Mouse (Mus musculus): ENCODE data around the gene Zc2hc1c.

The Zc2hc1c gene

DNA sequence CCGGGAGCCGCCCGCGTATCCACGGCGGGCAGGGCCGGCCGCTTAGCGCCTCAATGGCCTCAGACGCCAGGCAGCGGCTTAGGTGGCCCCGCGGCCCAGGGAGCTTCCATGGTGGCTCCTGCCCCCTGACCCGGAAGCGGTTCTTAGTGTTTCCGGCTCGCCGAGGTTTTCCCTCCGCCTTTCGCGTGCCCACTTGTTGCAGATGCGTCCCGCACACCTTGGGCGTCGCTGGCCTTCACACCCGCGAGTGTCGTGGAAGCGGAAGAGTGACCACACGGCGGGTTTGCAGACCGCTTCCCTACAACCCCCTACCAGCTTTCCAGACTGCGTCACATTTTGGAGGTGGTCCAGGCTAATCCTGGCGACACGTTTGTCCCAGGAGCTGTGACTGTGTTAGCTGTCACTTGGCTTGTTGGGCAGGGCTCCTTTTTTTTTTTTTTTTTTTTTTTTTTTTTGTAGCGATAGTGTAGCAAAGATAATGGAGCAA lies 50.9 kb downstream of the Zc2hc1c start, which contains the start of gene Nek9:
Nek9 (minus strand) TSS at position 120 of the 487 bp plus-strand sequence.
- DNase-seq (ENCODE audit: low spot score) = peak; percentile 98

GRCm38 (mm10) chr12:85339947-85340346 lies 51.6 kb downstream of the Zc2hc1c start:
- DNase-seq (ENCODE audit: low spot score) = peak; percentile 34

- peak; percentile 93 for DNase-seq (ENCODE audit: low spot score)
These were observed 52.7 kb downstream of the Zc2hc1c start for GRCm38 (mm10) chr12:85341131-85341530.

- DNase-seq (ENCODE audit: low spot score) = peak; percentile 55
These were observed 53.9 kb downstream of the Zc2hc1c start for GRCm38 (mm10) chr12:85342310-85342709.

DNA sequence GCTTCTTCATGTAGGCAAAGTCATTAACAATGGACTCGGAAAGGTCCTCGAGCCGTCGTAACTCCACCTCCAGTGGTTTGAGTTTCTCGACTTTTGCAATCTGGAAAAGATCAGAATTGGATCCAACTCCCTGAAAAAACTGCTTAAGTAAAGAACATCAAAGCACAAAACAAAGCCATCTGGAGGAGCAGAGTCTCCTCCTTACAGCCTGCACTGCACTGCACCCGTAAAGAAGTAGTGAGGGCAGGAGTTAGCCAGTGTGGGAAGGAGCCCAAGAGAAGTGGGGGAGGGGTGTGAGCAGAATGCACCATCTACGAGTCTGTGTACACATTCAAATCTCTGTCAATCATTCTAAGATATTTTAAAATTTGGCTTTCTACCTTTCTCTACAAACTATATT lies 55.9 kb downstream of the Zc2hc1c start:
- DNase-seq (ENCODE audit: low spot score) = no peak

GRCm38 (mm10) chr12:85345559-85345958 lies 57.2 kb downstream of the Zc2hc1c start:
- DNase-seq (ENCODE audit: low spot score) = no peak

DNA sequence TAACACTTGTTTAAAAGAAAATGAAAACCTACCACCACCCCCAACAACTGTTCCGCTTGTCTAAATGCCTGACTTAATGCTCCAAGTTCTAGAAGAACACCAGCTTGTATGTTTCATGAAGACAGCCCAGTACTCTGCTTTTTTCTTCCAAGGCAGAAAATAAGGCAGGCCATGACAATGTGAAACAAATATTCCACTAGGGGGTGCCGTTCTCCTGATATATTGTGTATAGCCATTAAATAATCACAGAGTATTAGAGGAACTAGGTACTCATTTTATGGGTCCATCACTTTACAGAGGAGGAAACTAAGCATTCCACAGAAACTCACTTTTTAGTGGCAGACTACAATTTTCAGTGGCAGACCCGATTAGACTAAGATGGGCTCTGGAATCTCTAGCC lies 58.0 kb downstream of the Zc2hc1c start:
- peak; percentile 87 for DNase-seq (ENCODE audit: low spot score)

- DNase-seq (ENCODE audit: low spot score) = no peak
These were observed 58.8 kb downstream of the Zc2hc1c start for GRCm38 (mm10) chr12:85347196-85347595.

- no peak for DNase-seq (ENCODE audit: low spot score)
These were observed 59.9 kb downstream of the Zc2hc1c start for GRCm38 (mm10) chr12:85348338-85348737.
